Mouse (Mus musculus): ENCODE measurements at regions not wholly inside any gene's neighbourhood (a gene's known extent, or its start where the extent isn't known, plus 50 kb on each side); places are given as distances from the start of the nearest gene placed in this dataset.
"Not testable (repeated sequence)": the region's sequence is repeated elsewhere in the genome, so short reads cannot be mapped to it uniquely, and the experiment has no call there.

DNA sequence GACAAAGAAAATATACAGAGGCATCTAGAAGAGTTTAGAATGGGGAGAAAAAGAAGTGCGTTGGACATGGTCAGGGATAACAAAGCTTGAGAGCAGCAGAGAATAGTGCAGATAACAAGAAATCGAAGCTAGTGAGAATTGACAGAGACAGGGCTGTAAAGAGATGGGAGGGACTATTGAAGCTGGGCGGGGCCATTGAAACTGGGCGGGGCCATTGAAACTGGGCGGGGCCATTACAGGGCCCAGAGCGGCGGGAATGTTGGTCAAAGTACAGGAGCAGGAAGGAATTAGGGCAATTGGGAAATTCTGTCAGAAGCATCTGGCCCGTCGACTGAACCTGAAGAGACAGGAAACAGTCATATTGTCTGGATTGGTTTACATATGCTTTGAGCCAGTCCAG, 243.3 kb upstream of the Srek1ip1 start:
- no peak for DNase-seq (ENCODE audit: low read depth, low spot score)

DNA sequence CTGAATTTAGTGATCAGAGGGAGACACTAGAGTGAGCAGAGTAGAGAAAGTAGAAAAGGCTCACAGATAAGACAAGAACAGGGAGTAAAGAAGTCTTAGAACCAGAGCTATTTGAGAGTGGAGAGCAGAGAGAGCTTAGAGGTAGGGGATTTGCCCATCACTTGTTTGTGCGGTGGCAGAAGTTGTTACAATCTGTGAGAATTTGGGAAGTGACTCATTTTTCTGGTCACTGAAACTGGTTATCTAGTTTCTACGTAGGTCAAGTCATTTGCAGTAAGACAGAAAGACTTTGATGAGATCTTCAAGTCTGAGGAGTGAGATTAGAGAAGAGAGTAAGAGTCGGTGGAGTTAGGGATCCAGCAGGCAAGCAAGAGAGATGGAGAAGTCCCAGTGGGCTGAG, 239.0 kb upstream of the Srek1ip1 start:
- DNase-seq (ENCODE audit: low read depth, low spot score) = peak; percentile 14

DNA sequence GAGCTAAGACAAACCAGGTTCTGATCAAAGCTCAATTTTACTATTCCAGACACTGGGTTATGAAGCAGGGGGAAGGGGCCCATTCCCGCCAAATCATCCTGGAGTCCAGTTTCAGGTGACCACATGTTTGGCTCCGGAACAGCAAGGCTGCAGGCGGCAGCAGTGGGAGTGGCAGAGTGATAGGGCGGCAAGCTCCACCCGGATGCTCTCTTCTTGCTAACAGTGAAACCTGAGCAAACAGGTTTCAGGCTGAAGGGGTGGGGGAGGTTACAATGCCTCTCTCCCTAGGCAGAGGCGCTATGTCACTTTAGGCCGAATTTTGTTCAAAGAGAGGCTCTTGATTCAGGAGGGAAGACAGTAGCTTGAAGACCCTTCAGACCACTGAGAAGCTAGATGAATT, 235.7 kb upstream of the Srek1ip1 start:
- not testable (repeated sequence) for DNase-seq (ENCODE audit: low read depth, low spot score)

DNA sequence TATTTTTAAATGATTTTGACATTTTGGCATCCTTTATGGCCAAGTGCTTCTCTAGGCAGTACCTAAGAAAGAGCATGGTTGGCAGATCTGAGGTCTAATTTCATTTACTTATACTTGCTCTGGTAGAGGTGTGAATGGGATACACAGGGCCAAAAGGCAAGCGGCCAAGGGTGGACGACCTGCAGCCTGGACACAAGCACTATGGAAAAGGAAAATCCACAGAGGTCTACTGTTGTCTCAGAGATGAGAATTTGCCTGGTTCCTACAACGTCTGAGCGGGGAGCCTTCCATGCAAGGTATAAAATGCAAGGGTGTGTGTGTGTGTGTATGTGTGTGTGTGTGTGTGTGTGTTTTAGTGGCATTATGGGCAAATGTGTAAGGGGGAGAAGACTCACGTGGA, 232.4 kb upstream of the Srek1ip1 start:
- no peak for DNase-seq (ENCODE audit: low read depth, low spot score)

DNA sequence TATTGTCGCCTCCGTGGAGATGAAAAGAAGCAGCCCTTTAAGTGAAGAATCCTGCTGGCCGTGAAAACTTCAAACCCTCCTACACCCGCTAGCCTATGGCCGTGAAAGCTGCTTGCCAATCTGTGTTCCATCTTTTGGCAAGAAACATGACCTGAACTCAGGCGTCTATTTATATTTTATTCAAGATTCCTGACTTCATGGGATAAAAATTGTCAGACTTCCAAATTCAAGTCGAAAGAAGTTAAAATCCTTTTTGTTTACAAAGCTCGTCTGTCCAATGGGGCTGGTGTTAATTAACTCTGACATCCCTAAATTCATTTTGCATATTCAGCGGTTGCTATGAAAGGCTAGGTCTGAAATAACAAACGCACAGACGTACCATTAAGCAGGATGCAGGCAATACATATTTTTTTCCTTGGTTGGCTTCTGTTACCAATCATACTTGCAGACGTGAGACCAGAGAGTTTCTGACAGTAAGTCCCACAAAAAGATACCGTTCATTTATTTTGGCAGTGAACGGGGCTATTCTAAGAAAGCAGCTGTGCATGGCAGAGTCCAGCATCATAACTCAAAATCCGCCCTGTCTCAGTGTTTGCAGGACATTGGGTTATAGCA, 231.7 kb upstream of the Srek1ip1 start:
- no peak for DNase-seq (ENCODE audit: low read depth, low spot score)

DNA sequence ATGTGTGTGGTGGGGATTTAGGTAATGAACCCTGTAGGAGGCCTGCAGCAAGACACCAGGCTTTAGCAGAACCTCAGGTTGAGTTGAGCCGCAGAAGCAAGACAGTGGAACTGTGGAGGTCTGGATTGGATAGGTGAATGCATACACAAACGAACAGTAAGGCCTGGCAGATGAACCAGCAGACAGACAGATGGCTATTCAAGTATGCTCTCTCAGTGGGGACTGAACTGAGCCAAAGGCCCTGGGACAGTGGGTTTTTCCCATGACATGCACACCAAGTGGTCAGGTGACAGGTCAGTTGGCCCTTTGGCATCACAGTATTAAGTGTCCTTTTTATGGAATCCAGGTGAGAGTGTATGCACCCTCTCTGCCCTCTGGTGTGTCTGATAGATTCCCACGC, 229.7 kb upstream of the Srek1ip1 start:
- no peak for DNase-seq (ENCODE audit: low read depth, low spot score)

DNA sequence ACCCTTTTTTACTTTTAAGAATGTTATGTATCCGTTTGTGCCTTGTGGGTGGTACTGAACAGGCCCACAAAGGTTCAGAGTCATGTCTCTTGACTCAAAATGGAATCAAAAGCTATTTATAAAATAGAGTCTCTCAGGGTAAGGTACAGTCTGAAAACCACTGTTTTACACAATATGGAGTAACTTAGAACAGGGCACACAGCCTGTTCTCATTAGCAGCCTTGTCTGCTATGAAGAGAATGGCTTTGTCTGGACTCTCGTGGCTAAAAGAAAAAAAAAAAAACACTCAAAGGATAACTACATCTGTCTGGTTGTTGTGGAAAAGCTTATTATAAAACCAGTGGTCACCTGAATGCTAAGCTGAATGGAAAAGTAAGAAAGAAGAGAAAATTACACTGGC, 229.3 kb upstream of the Srek1ip1 start:
- no peak for DNase-seq (ENCODE audit: low read depth, low spot score)

DNA sequence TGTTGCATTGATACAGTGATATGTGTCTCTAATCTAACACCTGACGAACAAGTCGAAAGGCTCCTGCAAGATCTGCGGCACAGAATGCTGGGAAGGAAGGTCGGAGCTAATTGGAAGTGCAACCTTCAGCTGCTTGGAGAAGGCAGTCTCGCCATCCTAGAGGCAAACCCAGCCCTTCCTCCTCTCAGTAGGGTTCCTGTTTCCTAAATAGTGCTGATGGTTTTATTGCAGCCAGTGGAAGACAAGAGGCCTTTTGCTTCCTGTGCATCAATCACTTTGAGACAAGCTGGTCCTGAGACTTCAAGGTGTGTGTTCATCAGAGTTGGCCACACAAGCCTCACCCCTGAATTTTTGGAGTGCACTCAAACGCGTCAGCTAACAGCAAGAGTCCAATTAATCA, 228.4 kb upstream of the Srek1ip1 start:
- DNase-seq (ENCODE audit: low read depth, low spot score) = no peak

DNA sequence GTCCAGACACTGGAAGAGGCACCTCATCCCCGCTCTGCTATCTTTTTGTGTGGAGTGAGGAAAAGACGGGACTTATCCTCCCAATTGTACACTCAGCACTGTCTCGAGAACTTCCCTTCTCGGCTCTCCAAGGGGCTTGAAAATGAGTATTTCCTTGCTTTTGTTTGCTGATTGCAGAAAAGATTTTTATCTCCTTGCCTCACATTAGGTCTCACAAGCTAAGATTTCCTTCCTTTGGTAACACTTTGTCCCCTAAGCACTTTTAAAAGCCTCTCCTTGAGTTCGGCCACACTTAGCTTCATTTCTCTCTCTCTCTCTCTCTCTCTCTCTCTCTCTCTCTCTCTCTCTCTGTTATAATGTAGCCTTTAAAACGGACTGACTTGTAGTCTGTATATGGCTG, 222.5 kb upstream of the Srek1ip1 start:
- no peak for DNase-seq (ENCODE audit: low read depth, low spot score)

DNA sequence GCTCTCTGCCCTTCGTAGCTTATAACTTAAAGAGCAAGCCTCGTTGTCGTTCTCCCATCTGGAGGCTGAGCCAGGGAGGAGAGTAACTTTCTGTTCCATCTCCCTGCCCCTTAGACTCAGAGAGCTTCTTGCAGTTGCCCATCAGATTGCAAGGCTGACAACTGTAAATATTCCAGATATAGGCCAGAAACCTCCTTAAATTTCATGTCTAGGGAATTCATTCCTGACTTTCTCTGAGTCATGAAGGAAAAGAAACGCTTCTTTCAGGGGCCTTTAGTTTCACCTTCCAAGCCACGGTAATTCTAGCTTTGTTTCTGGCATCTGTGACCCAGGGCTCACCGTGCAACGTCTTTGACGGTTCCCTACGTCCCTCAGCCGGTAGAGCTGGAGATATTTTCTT, 220.0 kb upstream of the Srek1ip1 start:
- no peak for DNase-seq (ENCODE audit: low read depth, low spot score)

DNA sequence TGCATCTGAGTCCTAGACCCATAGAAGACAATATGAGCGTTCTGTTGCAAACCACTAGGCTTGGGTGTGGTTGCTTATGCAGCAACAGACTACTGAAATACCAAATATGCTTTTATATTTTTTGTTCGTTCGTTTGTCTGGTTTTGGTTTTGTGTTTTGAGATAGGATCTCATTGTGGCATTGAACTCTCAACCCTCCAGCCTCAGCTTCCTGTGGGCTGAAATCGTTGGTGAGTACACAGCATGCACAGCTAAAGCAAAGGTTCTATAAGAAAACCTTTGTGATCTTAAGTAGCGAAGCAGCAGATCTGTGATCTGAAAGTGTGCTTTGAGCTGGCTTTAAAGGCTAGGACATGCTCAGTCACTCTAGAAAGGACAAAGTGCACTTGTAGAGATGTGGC, 217.9 kb upstream of the Srek1ip1 start:
- no peak for DNase-seq (ENCODE audit: low read depth, low spot score)

DNA sequence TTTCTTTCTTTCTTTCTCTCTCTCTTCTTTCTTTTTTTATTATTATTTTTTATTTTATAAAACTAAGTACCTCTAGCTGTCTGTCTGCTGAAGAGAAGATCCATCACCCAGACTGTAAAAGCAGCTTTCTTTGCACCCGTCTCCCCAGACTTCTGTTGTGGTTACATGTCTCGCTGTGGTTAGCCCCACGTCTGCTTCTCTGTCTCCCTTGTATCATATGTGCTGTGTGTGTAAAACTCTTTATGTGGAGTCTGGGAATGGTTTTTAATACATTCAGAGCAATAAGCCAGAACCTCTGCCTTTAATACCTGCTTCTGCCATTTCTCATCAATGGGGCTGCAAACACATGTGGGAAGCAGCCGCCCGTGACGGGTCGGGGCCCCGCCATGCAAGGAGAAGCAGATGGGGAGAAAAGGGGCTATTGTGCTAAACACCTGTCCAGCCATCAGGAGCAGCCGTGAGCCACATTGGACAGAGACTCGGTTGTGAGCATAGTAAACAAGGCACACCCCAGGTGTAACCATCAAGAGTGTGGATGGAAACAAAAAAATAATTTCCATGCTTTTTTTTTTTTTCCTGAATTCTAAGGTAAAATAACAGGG, 216.0 kb upstream of the Srek1ip1 start:
- peak; percentile 83 for DNase-seq (ENCODE audit: low read depth, low spot score)

DNA sequence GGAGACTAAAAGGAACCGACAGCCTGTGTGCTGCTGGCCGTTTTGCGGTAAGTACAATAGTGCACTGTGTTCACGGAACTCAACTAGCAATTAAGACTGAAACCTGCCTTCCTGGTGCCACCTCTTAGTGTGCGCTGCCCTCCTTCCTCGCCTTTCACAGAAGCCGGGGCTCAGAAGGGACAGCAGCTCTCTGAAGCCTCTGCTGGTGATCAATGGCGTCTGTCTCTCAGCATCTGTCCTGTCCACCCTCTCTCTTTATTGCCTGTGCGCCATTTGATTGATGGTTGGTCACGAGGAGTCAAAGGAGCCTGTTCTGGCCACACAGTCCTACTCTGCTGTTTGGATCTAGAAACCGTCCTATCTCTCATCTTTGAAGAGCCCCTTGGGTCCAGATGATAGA, 214.4 kb upstream of the Srek1ip1 start:
- no peak for DNase-seq (ENCODE audit: low read depth, low spot score)

DNA sequence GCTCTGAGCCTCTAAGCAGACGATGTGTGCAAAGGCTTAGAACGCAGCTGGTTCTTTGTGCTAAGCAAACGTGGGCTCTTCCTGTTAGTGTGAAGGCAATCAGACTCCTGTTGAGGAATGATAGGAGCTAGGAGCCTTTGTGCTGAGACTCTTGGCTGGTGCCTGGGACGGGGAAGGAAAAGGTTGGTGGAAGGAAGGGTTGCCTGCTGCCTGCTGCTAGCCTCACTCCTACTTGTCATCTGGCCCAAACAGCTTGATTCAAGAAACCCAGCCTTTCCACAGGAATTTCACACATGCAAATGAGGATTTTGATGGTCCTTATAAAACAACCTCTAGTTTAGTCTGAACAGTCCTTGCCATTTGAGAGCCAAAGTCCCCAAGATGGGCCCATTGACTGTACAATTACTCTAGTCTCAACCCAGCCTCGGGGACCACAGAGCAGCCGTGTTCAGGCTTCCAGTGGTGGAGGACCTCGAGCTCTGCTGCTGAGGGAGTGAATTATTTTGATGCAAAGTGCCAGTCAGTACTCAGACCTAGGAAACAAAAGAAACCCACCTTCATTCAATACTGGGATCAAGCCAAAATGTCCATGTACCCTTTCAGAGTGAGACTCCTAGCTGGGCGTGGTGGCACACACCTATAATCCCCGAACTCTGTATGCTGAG, 211.5 kb upstream of the Srek1ip1 start:
- DNase-seq (ENCODE audit: low read depth, low spot score) = no peak
